Mouse (Mus musculus) lung, adult 2 months (tissue): Measurements from ENCODE around the gene Cluh. TPM values are rescaled to one million over a fixed set of nuclear protein-coding genes. Genes with fewer than 3 reads are reported as not detected.

Experiments
- DNase-seq: peaks from one replicate; pipeline ENCODE4 v3.0.0; 2022
- H3K4me1 ChIP-seq: fragments of 200-500 bp; 2 replicates; pipeline ENCODE4 v1.6.1; 2011; ENCODE audit warnings: low read length; ENCODE audit not compliant: control insufficient read depth, insufficient read depth
- H3K4me3 ChIP-seq: fragments of 200-500 bp; replicated peaks from 2 replicates; pipeline ENCODE3; 2011; ENCODE audit warnings: low read depth, mild to moderate bottlenecking, control low read depth, low read length; ENCODE audit errors: extremely low read depth
- CTCF ChIP-seq: fragments of 200-500 bp; IDR thresholded peaks from 2 replicates; pipeline ENCODE4 v1.5.1; 2011; ENCODE audit warnings: mild to moderate bottlenecking, low read length, control low read depth; ENCODE audit not compliant: insufficient read depth
- POLR2A ChIP-seq: fragments of 200-500 bp; IDR thresholded peaks from 2 replicates; pipeline ENCODE4 v1.6.1; 2011; ENCODE audit warnings: low read depth, mild to moderate bottlenecking, control low read depth, low read length, borderline replicate concordance; ENCODE audit errors: extremely low read depth
- WGBS: fragments of 180-500 bp; shearing (Covaris S2); methylation state at CpG from one replicate; pipeline ENCODE4 v1.1.7; 2018; 5-methylcytosine and 5-hydroxymethylcytosine counted together
- polyA plus RNA-seq: library from polyadenylated mRNA; depleted of rRNA; stranded (reverse); fragments of >200 nt; gene quantifications from 2 replicates; pipeline ENCODE4 v1.2.3, GENCODE M21; 2012; rRNA removed

Gene Cluh
- 28.9 and 36.2 TPM in 2 replicates for polyA plus RNA-seq

DNA sequence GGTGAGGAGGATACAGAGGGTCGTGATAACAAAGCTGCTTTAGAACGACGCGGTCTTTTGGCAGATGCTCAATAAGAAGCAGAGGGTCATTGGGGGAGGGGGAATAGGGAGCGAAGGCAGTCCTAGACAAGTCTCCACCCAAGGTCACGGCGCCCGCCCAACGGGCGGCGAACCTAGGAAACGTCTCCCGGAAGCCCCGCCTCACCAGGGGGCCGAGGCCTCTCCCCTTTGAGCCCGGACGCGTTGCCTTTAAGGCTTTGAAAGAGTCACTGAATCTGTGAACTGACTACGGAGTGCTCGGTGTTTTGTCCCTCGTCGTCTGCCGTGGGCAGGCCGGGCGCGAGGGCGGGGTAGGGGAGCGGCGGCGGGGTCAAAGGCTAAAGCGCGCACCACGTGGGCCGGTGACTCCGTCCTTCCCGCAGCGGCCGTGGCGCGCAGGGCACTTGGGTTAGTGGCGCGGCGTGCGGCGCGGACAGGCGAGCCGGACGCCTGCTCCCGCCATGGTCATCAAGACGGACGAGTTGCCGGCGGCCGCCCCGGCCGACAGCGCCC, at the start of gene Cluh:
Cluh (plus strand) TSS at position 401 of the 552 bp plus-strand sequence.
- TF ChIP-seq CTCF (no peak), POLR2A (peak; percentile 40; the same call in 1 of the 2 replicates)
- Histone ChIP-seq H3K4me1 (peaks cover 13% of the 10 kb centered on the region), H3K4me3 (peak within 1 kb of the TSS; percentile 84)
- under 1% methylated on average over 58 of the region's 58 CpGs for WGBS
- peak; percentile 99 for DNase-seq

- 83% methylated on average over 1 of the region's 1 CpGs for WGBS
- no peak overlapping the region for H3K4me3 ChIP-seq
- DNase-seq, result no peak
- H3K4me1 ChIP-seq, result no peaks in the 10 kb centered on the region
- TF ChIP-seq POLR2A, result no peak
- TF ChIP-seq CTCF, result no peak
Measured at GRCm38 (mm10) chr11:74602286-74602685, 47.0 kb upstream of the Cluh start.

DNA sequence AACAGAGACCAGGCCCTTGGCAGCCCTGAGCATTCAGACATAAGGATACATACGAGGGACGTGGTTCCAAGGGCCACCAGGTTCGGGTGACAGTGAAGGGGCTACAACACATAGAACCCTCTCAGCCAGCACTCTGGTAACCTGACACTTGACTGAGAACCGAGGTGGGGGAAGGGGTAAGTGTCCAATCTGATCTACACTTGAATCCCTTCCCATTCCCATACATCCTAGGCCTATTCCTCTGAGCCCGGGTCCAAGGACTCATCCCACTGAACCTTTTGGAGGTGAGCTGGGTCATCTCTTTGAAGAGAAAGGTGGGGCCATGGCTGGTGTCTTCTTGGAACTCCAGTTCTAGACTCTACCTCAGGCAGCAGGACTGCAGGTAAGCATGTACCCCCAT, 39.2 kb upstream of the Cluh start:
- 27% methylated on average over 5 of the region's 5 CpGs for WGBS
- DNase-seq, result no peak

DNA sequence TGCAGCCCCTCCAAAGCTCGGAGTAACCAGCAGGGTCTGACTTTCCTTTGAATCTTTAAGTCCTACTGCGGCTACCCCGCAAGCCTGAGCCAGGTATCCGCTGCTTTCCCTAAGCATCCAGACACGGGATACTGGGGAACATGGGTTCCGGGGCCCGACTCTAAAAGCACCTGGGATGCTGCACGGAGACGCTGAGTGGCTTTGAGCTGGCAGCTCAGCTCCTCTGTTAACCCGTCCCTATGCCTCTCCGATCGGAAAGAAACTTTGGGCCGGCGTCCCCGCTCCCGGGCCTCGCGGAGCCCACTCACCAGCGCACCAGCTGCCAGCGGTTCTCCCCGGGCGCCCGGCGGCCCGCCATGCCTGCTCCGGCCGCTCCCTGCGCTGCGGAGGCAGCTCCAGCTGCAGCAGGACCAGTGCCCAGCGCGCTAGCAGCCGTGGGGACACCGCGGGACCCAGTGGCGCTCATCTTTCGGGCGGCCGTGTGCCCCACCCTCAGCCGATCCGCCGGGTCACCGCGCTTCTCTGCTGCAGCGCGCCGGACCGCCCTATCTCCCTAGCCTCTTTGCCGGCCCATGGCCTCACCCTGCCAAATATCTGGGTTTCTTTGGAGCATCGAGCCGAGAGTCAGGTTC, 38.6 kb upstream of the Cluh start, which contains the start of gene Rap1gap2:
Rap1gap2 (minus strand) TSS at position 371 of the 632 bp plus-strand sequence.
- Histone ChIP-seq H3K4me3 (no peak within 1 kb of the TSS), H3K4me1 (no peaks in the 10 kb centered on the region)
- DNase-seq, result no peak
- TF ChIP-seq CTCF (no peak), POLR2A (no peak)
- WGBS, result 2% methylated on average over 50 of the region's 50 CpGs

More for the DNA sequence above, 39.2 kb upstream of the Cluh start:
- Histone ChIP-seq H3K4me3 (no peak overlapping the region), H3K4me1 (no peaks in the 10 kb centered on the region)
- no peak for TF ChIP-seq CTCF
- TF ChIP-seq POLR2A, result no peak

GRCm38 (mm10) chr11:74611437-74611836, 37.9 kb upstream of the Cluh start:
- 8% methylated on average over 7 of the region's 7 CpGs for WGBS
- DNase-seq, result no peak
- Histone ChIP-seq H3K4me1 (no peaks in the 10 kb centered on the region), H3K4me3 (no peak overlapping the region)
- TF ChIP-seq CTCF (no peak), POLR2A (no peak)

- WGBS, result 69% methylated on average over 4 of the region's 4 CpGs
- no peak for DNase-seq
- H3K4me3 ChIP-seq, result no peak overlapping the region
- TF ChIP-seq CTCF (no peak), POLR2A (no peak)
- no peaks in the 10 kb centered on the region for H3K4me1 ChIP-seq
Measured at GRCm38 (mm10) chr11:74613428-74613827, 35.9 kb upstream of the Cluh start.

DNA sequence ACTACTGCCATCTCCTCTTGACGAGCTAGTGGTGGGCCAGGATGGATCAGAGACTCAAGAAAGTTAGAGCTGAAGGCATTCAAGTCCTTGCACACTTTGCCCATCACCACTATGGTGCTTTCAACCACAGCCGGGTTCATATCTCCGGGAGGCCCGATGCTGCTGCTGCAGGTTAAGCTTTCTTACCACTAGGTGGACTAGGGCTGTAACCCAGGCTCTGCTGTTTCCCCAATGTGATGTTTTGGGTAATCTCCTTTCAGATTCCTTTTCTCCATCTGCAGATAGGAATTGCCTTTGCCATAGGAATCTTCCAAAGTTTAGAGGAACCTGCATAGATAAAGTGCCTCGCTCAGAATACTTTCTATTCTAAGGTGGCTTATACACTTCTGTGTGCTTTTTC, 33.7 kb upstream of the Cluh start:
- no peaks in the 10 kb centered on the region for H3K4me1 ChIP-seq
- DNase-seq, result no peak
- TF ChIP-seq POLR2A (no peak), CTCF (no peak)
- whole genome bisulfite sequencing, result 46% methylated on average over 5 of the region's 5 CpGs
- no peak overlapping the region for H3K4me3 ChIP-seq

DNA sequence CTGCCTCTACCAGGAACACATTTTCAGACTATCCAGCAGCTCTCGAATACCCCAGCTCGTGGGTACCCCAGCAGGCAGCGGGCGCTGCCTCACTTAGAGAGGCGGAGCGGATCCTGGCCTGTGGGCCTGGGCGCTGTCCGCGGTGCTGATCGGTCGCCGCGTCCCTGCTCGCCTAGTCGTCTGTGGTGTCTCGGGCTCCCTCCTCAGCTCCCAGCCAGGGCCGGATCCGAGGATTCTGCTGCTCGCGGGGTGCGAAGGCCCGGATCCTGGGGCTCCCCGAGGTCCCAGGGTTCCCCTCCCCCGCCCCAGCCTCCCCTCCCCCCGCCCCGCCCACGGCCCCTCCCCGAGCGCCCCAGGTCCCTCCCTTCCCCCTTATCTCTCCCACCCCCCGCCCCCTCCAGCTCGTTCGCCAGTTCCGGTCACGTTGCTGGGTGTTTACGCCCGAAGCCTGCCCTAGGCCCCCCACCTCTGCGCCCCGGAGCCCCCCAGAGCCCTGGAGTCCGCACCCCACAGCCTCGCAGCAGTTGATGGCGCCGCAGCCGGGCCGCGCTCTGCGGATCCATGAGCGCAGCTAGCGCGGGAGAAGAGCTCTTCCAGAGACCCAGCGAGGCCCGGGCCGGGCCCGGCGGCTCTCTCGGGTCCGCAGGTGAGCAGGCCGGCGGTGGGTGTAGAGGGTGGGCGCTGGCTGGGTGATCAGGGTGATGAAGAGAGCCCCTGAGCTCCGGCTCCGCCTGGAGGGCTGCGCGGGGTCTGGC, 29.9 kb upstream of the Cluh start, which contains the start of gene Ccdc92b:
Ccdc92b (plus strand) TSS at position 405 of the 755 bp plus-strand sequence.
- peak; percentile 67 for DNase-seq
- H3K4me3 ChIP-seq, result no peak within 1 kb of the TSS
- TF ChIP-seq POLR2A (no peak), CTCF (no peak)
- no peaks in the 10 kb centered on the region for H3K4me1 ChIP-seq
- WGBS, result 3% methylated on average over 53 of the region's 63 CpGs

GRCm38 (mm10) chr11:74619956-74620300, 29.4 kb upstream of the Cluh start:
- TF ChIP-seq CTCF, result no peak
- TF ChIP-seq POLR2A, result no peak
- no peak for DNase-seq
- Histone ChIP-seq H3K4me3 (no peak overlapping the region), H3K4me1 (no peaks in the 10 kb centered on the region)
- 3% methylated on average over 16 of the region's 16 CpGs for WGBS
